Mouse (Mus musculus) neural tube, embryonic 10.5 days (tissue): ENCODE results near the gene Tnni2.

ENCODE experiments used
- DNase-seq: peaks from one replicate; pipeline ENCODE4 v3.0.0-alpha.2; 2017; ENCODE audit warnings: low spot score; ENCODE audit errors: extremely low spot score

The Tnni2 gene

GRCm38 (mm10) chr7:142482256-142482609 lies 40.6 kb downstream of the Tnni2 start:
- DNase-seq: no peak

GRCm38 (mm10) chr7:142483136-142483535 lies 41.5 kb downstream of the Tnni2 start:
- DNase-seq: peak; percentile 44

GRCm38 (mm10) chr7:142484780-142485179 lies 43.2 kb downstream of the Tnni2 start:
- no peak for DNase-seq

- no peak for DNase-seq
Measured at GRCm38 (mm10) chr7:142486751-142487162, 45.1 kb downstream of the Tnni2 start.

- DNase-seq: peak; percentile 71
Measured at GRCm38 (mm10) chr7:142487341-142487859, 45.8 kb downstream of the Tnni2 start.

GRCm38 (mm10) chr7:142488053-142488452 lies 46.4 kb downstream of the Tnni2 start:
- no peak for DNase-seq

GRCm38 (mm10) chr7:142493535-142493934 lies 51.9 kb downstream of the Tnni2 start:
- peak; percentile 65 for DNase-seq
